Mouse (Mus musculus) kidney, adult 2 months (tissue): ENCODE results near the gene Znrf1.

Experiments used
- CTCF ChIP-seq: fragments of 200-500 bp; conservative IDR thresholded peaks from 2 replicates; pipeline ENCODE4 v1.5.1; 2011; ENCODE audit warnings: low read depth, mild to moderate bottlenecking, control low read depth, low read length, moderate library complexity, mixed read lengths; ENCODE audit not compliant: insufficient read depth, insufficient read length
- POLR2A ChIP-seq: fragments of 200-500 bp; IDR thresholded peaks from one replicate; pipeline ENCODE4 v1.6.1; 2011; ENCODE audit warnings: low read depth, low read length, control low read depth

DNA sequence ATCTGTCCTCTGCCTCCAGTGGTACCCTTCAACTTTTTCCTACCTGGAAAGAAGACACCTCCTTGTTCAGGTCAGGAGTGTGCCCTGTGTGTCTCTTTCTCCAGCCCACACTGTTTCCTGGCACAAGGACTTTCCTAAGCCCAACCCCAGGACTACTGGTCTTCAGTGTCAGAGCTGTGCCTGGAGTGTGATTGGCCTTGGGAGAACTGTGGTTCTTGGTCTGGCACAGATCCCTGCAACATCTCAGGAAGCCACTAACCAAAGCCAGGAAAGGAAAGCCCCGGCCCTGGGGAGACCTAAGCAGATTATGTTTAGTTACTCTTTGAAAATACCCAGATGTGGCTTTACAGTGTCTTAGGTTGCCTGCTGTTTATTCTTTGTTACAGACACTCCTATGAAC, 84.0 kb downstream of the Znrf1 start:
- TF ChIP-seq CTCF (no peak), POLR2A (no peak)
